Mouse (Mus musculus): ENCODE results near the gene Med15. TPM values are rescaled to one million over a fixed set of nuclear protein-coding genes. Genes with fewer than 3 reads are reported as not detected.

Med15 gene
- polyA plus RNA-seq (2014; fragmentation: Illumina TruSeq; extraction: RNeasy Lipid Tissue Mini Kit (QIAGEN cat#74804); ENCODE audit: insufficient read depth, low read depth, low replicate concordance), result 16.6 TPM

GRCm38 (mm10) chr16:17732841-17733340 lies at the start of gene Med15:
Med15 (minus strand) TSS chr16:17732891.

GRCm38 (mm10) chr16:17759344-17759773 lies 26.7 kb upstream of the Med15 start, which contains the start of gene Klhl22:
Klhl22 (plus strand) TSS chr16:17759618.

GRCm38 (mm10) chr16:17646310-17647114 lies 86.2 kb downstream of the Med15 start, which contains the start of gene Ccdc74a:
Ccdc74a (plus strand) TSS chr16:17646470.

GRCm38 (mm10) chr16:17619198-17620105 lies 113.2 kb downstream of the Med15 start, which contains the start of gene Smpd4:
Smpd4 (plus strand) TSS chr16:17619354.

Other genes with a start within 250 kb of the Med15 start
- gene Aifm3, start 243.3 kb downstream of the Med15 start, polyA plus RNA-seq (2014; fragmentation: Illumina TruSeq; extraction: RNeasy Lipid Tissue Mini Kit (QIAGEN cat#74804); ENCODE audit: insufficient read depth, low read depth, low replicate concordance), result 0.99 TPM
- gene Lztr1, start 224.2 kb downstream of the Med15 start, polyA plus RNA-seq (2014; fragmentation: Illumina TruSeq; extraction: RNeasy Lipid Tissue Mini Kit (QIAGEN cat#74804); ENCODE audit: insufficient read depth, low read depth, low replicate concordance), result 42.2 TPM
- gene Thap7, start 201.8 kb downstream of the Med15 start, polyA plus RNA-seq (2014; fragmentation: Illumina TruSeq; extraction: RNeasy Lipid Tissue Mini Kit (QIAGEN cat#74804); ENCODE audit: insufficient read depth, low read depth, low replicate concordance), result 28.1 TPM
- gene Lrrc74b, start 171.6 kb downstream of the Med15 start, polyA plus RNA-seq (2014; fragmentation: Illumina TruSeq; extraction: RNeasy Lipid Tissue Mini Kit (QIAGEN cat#74804); ENCODE audit: insufficient read depth, low read depth, low replicate concordance), result 5.4 TPM
- 5.4 TPM for gene P2rx6, start 171.0 kb downstream of the Med15 start, polyA plus RNA-seq (2014; fragmentation: Illumina TruSeq; extraction: RNeasy Lipid Tissue Mini Kit (QIAGEN cat#74804); ENCODE audit: insufficient read depth, low read depth, low replicate concordance)
- gene Slc7a4, start 149.7 kb downstream of the Med15 start, polyA plus RNA-seq (2014; fragmentation: Illumina TruSeq; extraction: RNeasy Lipid Tissue Mini Kit (QIAGEN cat#74804); ENCODE audit: insufficient read depth, low read depth, low replicate concordance), result 10.1 TPM
- gene Smpd4, start 113.5 kb downstream of the Med15 start, polyA plus RNA-seq (2014; fragmentation: Illumina TruSeq; extraction: RNeasy Lipid Tissue Mini Kit (QIAGEN cat#74804); ENCODE audit: insufficient read depth, low read depth, low replicate concordance), result 7.3 TPM
- 5.2 TPM for gene Ccdc74a, start 86.4 kb downstream of the Med15 start, polyA plus RNA-seq (2014; fragmentation: Illumina TruSeq; extraction: RNeasy Lipid Tissue Mini Kit (QIAGEN cat#74804); ENCODE audit: insufficient read depth, low read depth, low replicate concordance)
- gene Klhl22, start 26.7 kb upstream of the Med15 start, polyA plus RNA-seq (2014; fragmentation: Illumina TruSeq; extraction: RNeasy Lipid Tissue Mini Kit (QIAGEN cat#74804); ENCODE audit: insufficient read depth, low read depth, low replicate concordance), result 18.9 TPM
- gene Scarf2, start 64.4 kb upstream of the Med15 start, polyA plus RNA-seq (2014; fragmentation: Illumina TruSeq; extraction: RNeasy Lipid Tissue Mini Kit (QIAGEN cat#74804); ENCODE audit: insufficient read depth, low read depth, low replicate concordance), result 31.5 TPM
- gene B830017H08Rik, start 100.2 kb upstream of the Med15 start, polyA plus RNA-seq (2014; fragmentation: Illumina TruSeq; extraction: RNeasy Lipid Tissue Mini Kit (QIAGEN cat#74804); ENCODE audit: insufficient read depth, low read depth, low replicate concordance), result not detected
- gene Car15, start 105.5 kb upstream of the Med15 start, polyA plus RNA-seq (2014; fragmentation: Illumina TruSeq; extraction: RNeasy Lipid Tissue Mini Kit (QIAGEN cat#74804); ENCODE audit: insufficient read depth, low read depth, low replicate concordance), result 3.9 TPM
- gene Gm20518, start 158.8 kb upstream of the Med15 start, polyA plus RNA-seq (2014; fragmentation: Illumina TruSeq; extraction: RNeasy Lipid Tissue Mini Kit (QIAGEN cat#74804); ENCODE audit: insufficient read depth, low read depth, low replicate concordance), result 0.10 TPM
- 0.06 TPM for gene Tssk1, start 161.3 kb upstream of the Med15 start, polyA plus RNA-seq (2014; fragmentation: Illumina TruSeq; extraction: RNeasy Lipid Tissue Mini Kit (QIAGEN cat#74804); ENCODE audit: insufficient read depth, low read depth, low replicate concordance)
- 26.6 TPM for gene Dgcr2, start 165.7 kb upstream of the Med15 start, polyA plus RNA-seq (2014; fragmentation: Illumina TruSeq; extraction: RNeasy Lipid Tissue Mini Kit (QIAGEN cat#74804); ENCODE audit: insufficient read depth, low read depth, low replicate concordance)
- gene Tssk2, start 165.7 kb upstream of the Med15 start, polyA plus RNA-seq (2014; fragmentation: Illumina TruSeq; extraction: RNeasy Lipid Tissue Mini Kit (QIAGEN cat#74804); ENCODE audit: insufficient read depth, low read depth, low replicate concordance), result not detected
- gene Ess2, start 178.5 kb upstream of the Med15 start, polyA plus RNA-seq (2014; fragmentation: Illumina TruSeq; extraction: RNeasy Lipid Tissue Mini Kit (QIAGEN cat#74804); ENCODE audit: insufficient read depth, low read depth, low replicate concordance), result 10.9 TPM
- not detected for gene Gsc2, start 182.2 kb upstream of the Med15 start, polyA plus RNA-seq (2014; fragmentation: Illumina TruSeq; extraction: RNeasy Lipid Tissue Mini Kit (QIAGEN cat#74804); ENCODE audit: insufficient read depth, low read depth, low replicate concordance)
- gene Slc25a1, start 195.3 kb upstream of the Med15 start, polyA plus RNA-seq (2014; fragmentation: Illumina TruSeq; extraction: RNeasy Lipid Tissue Mini Kit (QIAGEN cat#74804); ENCODE audit: insufficient read depth, low read depth, low replicate concordance), result 56.6 TPM
- not detected for gene Vpreb2, start 247.5 kb upstream of the Med15 start, polyA plus RNA-seq (2014; fragmentation: Illumina TruSeq; extraction: RNeasy Lipid Tissue Mini Kit (QIAGEN cat#74804); ENCODE audit: insufficient read depth, low read depth, low replicate concordance)

All from lung, adult 10 weeks (tissue).